Mouse (Mus musculus): ENCODE results near the gene Tshz3. TPM values are rescaled to one million over a fixed set of nuclear protein-coding genes. Genes with fewer than 3 reads are reported as not detected.

Gene Tshz3
- total and polyA plus RNA-seq, 2 experiments from 2014 or later: 1.3 TPM

GRCm38 (mm10) chr7:36786713-36787421 is 88.9 kb downstream of the Tshz3 start:
- no peaks in the 10 kb centered on the region for H3K4me1 ChIP-seq (ENCODE audit: control insufficient read depth, insufficient read depth)
- no peak for ATAC-seq (ENCODE audit: insufficient read depth, low read depth)
- WGBS: 54% methylated on average over 10 of the region's 10 CpGs
- no peak for DNase-seq (ENCODE audit: low spot score)
- TF ChIP-seq EP300 (IDR thresholded peaks at IDR 0.05; ENCODE audit: low read depth) (no peak), CTCF (IDR thresholded peaks at IDR 0.05; ENCODE audit: low read depth) (no peak)
- H3K4me2 ChIP-seq (ENCODE audit: low read depth, low read length): no peak overlapping the region
- no peaks in the 10 kb centered on the region for H3K36me3 ChIP-seq (replicated peaks; ENCODE audit: control insufficient read depth, insufficient read depth, low read length)
- H3K27me3 ChIP-seq (ENCODE audit: control insufficient read depth, insufficient read depth, low read length): no peaks in the 10 kb centered on the region
- no peak overlapping the region for H3K27ac ChIP-seq (ENCODE audit: low read depth)
- no peak overlapping the region for H3K9ac ChIP-seq (replicated peaks; ENCODE audit: low read depth, low read length)
- no peaks in the 10 kb centered on the region for H3K9me3 ChIP-seq (replicated peaks; ENCODE audit: control insufficient read depth, low read length)
- H3K4me3 ChIP-seq (ENCODE audit: low read depth, low read length): no peak overlapping the region

GRCm38 (mm10) chr7:36796392-36797187 is 98.7 kb downstream of the Tshz3 start:
- H3K36me3 ChIP-seq (replicated peaks; ENCODE audit: control insufficient read depth, insufficient read depth, low read length): no peaks in the 10 kb centered on the region
- H3K9ac ChIP-seq (replicated peaks; ENCODE audit: low read depth, low read length): no peak overlapping the region
- H3K9me3 ChIP-seq (replicated peaks; ENCODE audit: control insufficient read depth, low read length): no peaks in the 10 kb centered on the region
- TF ChIP-seq EP300 (IDR thresholded peaks at IDR 0.05; ENCODE audit: low read depth) (no peak), CTCF (IDR thresholded peaks at IDR 0.05; ENCODE audit: low read depth) (no peak)
- WGBS: 75% methylated on average over 15 of the region's 15 CpGs
- ATAC-seq (ENCODE audit: insufficient read depth, low read depth) (no peak), DNase-seq (ENCODE audit: low spot score) (no peak)
- no peak overlapping the region for H3K27ac ChIP-seq (ENCODE audit: low read depth)
- H3K4me3 ChIP-seq (ENCODE audit: low read depth, low read length): no peak overlapping the region
- H3K4me2 ChIP-seq (ENCODE audit: low read depth, low read length): no peak overlapping the region
- H3K27me3 ChIP-seq (ENCODE audit: control insufficient read depth, insufficient read depth, low read length): no peaks in the 10 kb centered on the region
- no peaks in the 10 kb centered on the region for H3K4me1 ChIP-seq (ENCODE audit: control insufficient read depth, insufficient read depth)
